Mouse (Mus musculus) intestine, embryonic 15.5 days (tissue): Measurements from ENCODE around the gene Robo2. TPM values are rescaled to one million over a fixed set of nuclear protein-coding genes. Genes with fewer than 3 reads are reported as not detected.

Source experiments
- ATAC-seq: fragments of 200-750 bp; cut with Nextera tagmentation; 2 replicates; pipeline ENCODE4 v1.8.0; 2017; ENCODE audit warnings: moderate TSS enrichment, moderate library complexity
- H3K27ac ChIP-seq: fragments of 300-500 bp; sonication (generic); 2 replicates; pipeline ENCODE4 v1.5.1; 2015; ENCODE audit warnings: mild to moderate bottlenecking, inconsistent platforms
- H3K27me3 ChIP-seq: fragments of 300-500 bp; sonication (generic); replicated peaks from 2 replicates; pipeline ENCODE4 v1.6.1; 2015; ENCODE audit warnings: inconsistent platforms
- H3K36me3 ChIP-seq: fragments of 300-500 bp; sonication (generic); 2 replicates; pipeline ENCODE4 v1.6.1; 2015; ENCODE audit warnings: inconsistent platforms
- H3K4me1 ChIP-seq: fragments of 300-500 bp; sonication (generic); replicated peaks from 2 replicates; pipeline ENCODE4 v1.6.1; 2015; ENCODE audit warnings: inconsistent platforms
- H3K4me2 ChIP-seq: fragments of 300-500 bp; sonication (generic); replicated peaks from 2 replicates; pipeline ENCODE4 v1.6.1; 2015; ENCODE audit warnings: mild to moderate bottlenecking, inconsistent platforms
- H3K4me3 ChIP-seq: fragments of 300-500 bp; sonication (generic); replicated peaks from 2 replicates; pipeline ENCODE4 v1.5.1; 2015; ENCODE audit warnings: inconsistent platforms
- H3K9ac ChIP-seq: fragments of 300-500 bp; sonication (generic); 2 replicates; pipeline ENCODE4 v1.6.1; 2015; ENCODE audit warnings: inconsistent platforms
- H3K9me3 ChIP-seq: fragments of 300-500 bp; sonication (generic); 2 replicates; pipeline ENCODE4 v1.6.1; 2016; ENCODE audit warnings: inconsistent platforms
- WGBS: fragments of 180-500 bp; shearing (Covaris S2); methylation state at CpG from one replicate; pipeline ENCODE4 v1.1.7; 2015; 5-methylcytosine and 5-hydroxymethylcytosine counted together
- polyA plus RNA-seq: library from polyadenylated mRNA; unstranded; fragments of >200 nt; fragmentation: Nextera tagmentation; extraction: Ambion mirVana; gene quantifications from 2 replicates; pipeline ENCODE4 v1.2.1, GENCODE M21; 2015

The Robo2 gene
- polyA plus RNA-seq, 1 experiment from 2014 or later = 21.1 TPM

GRCm38 (mm10) chr16:74408566-74408965 lies 3.1 kb downstream of the Robo2 start:
- WGBS = 26% methylated on average over 1 of the region's 1 CpGs
- Histone ChIP-seq H3K36me3 (no peaks in the 10 kb centered on the region), H3K9ac (no peak overlapping the region), H3K4me2 (peak overlapping the region; percentile 48), H3K4me1 (no peaks in the 10 kb centered on the region), H3K27ac (no peak overlapping the region), H3K4me3 (no peak overlapping the region), H3K9me3 (no peaks in the 10 kb centered on the region), H3K27me3 (no peaks in the 10 kb centered on the region)
- ATAC-seq = no peak

- Histone ChIP-seq H3K36me3 (no peaks in the 10 kb centered on the region), H3K9me3 (no peaks in the 10 kb centered on the region), H3K4me1 (no peaks in the 10 kb centered on the region), H3K4me2 (no peak overlapping the region), H3K27me3 (no peaks in the 10 kb centered on the region), H3K4me3 (no peak overlapping the region), H3K27ac (no peak overlapping the region), H3K9ac (no peak overlapping the region)
- WGBS = 94% methylated on average over 2 of the region's 2 CpGs
- ATAC-seq = no peak
Measured at GRCm38 (mm10) chr16:74397291-74397690, 14.3 kb downstream of the Robo2 start.

DNA sequence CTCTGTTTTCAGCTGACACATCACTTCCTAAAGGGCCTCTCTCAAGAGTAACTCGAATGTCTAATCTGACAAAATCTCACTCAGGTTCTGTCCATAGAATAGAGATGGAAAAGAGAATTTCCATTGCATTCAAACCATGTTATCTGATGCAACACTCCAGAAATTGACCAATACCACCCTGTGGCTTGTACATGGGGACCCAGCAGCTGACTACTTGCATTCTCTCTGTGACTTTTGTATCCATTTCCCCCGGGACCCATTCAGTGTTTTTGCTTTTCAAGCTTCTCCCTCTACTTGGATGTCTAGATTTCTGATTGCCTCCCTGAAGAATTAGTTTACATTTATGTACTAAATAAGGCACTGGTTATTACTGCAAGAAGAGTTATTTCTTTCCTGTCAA lies 15.9 kb downstream of the Robo2 start:
- H3K36me3 ChIP-seq = no peaks in the 10 kb centered on the region
- H3K9ac ChIP-seq = no peak overlapping the region
- no peaks in the 10 kb centered on the region for H3K9me3 ChIP-seq
- no peak overlapping the region for H3K4me2 ChIP-seq
- no peak overlapping the region for H3K4me3 ChIP-seq
- H3K4me1 ChIP-seq = no peaks in the 10 kb centered on the region
- H3K27me3 ChIP-seq = no peaks in the 10 kb centered on the region
- 87% methylated on average over 2 of the region's 2 CpGs for WGBS
- no peak overlapping the region for H3K27ac ChIP-seq
- no peak for ATAC-seq

DNA sequence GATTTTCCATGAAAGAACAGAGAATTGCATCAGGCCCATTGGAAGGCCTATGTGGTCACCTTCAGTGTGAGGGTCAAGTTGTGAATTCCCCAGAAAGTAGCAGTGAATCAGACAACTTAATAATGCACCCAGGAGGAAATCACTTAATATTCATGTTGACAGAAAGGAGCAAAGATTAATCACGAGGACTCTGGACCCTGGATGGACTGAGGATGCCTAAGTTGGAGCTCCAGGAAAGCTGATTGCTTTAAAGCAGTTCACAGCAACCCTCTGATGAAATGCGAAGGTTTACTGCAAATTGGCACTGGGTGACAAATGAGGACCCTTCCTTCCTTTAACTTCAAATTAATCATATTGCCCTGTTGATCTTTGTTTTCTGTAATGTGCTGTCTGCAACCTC lies 32.2 kb downstream of the Robo2 start:
- Histone ChIP-seq H3K9me3 (no peaks in the 10 kb centered on the region), H3K9ac (no peak overlapping the region), H3K4me3 (no peak overlapping the region), H3K4me2 (no peak overlapping the region), H3K4me1 (no peaks in the 10 kb centered on the region), H3K27ac (no peak overlapping the region), H3K27me3 (no peaks in the 10 kb centered on the region), H3K36me3 (no peaks in the 10 kb centered on the region)
- WGBS = 49% methylated on average over 2 of the region's 2 CpGs
- ATAC-seq = peak; percentile 67

- WGBS = 78% methylated on average over 12 of the region's 12 CpGs
Measured at GRCm38 (mm10) chr16:74375342-74375940, 36.2 kb downstream of the Robo2 start.

GRCm38 (mm10) chr16:74374540-74374939 lies 37.1 kb downstream of the Robo2 start:
- no peak for ATAC-seq
- 81% methylated on average over 5 of the region's 5 CpGs for WGBS
- H3K9me3 ChIP-seq = no peaks in the 10 kb centered on the region

More at GRCm38 (mm10) chr16:74375342-74375940, 36.2 kb downstream of the Robo2 start:
- H3K36me3 ChIP-seq = no peaks in the 10 kb centered on the region
- H3K9me3 ChIP-seq = no peaks in the 10 kb centered on the region
- no peak overlapping the region for H3K4me2 ChIP-seq
- no peak overlapping the region for H3K27ac ChIP-seq
- ATAC-seq = no peak
- H3K27me3 ChIP-seq = no peaks in the 10 kb centered on the region
- H3K4me3 ChIP-seq = no peak overlapping the region
- H3K9ac ChIP-seq = no peak overlapping the region
- H3K4me1 ChIP-seq = no peaks in the 10 kb centered on the region

GRCm38 (mm10) chr16:74373407-74373806 lies 38.2 kb downstream of the Robo2 start:
- 85% methylated on average over 3 of the region's 3 CpGs for WGBS
- no peaks in the 10 kb centered on the region for H3K9me3 ChIP-seq
- no peaks in the 10 kb centered on the region for H3K27me3 ChIP-seq
- H3K27ac ChIP-seq = no peak overlapping the region
- ATAC-seq = no peak
- no peaks in the 10 kb centered on the region for H3K36me3 ChIP-seq
- no peak overlapping the region for H3K9ac ChIP-seq
- no peaks in the 10 kb centered on the region for H3K4me1 ChIP-seq
- no peak overlapping the region for H3K4me2 ChIP-seq
- no peak overlapping the region for H3K4me3 ChIP-seq

More at GRCm38 (mm10) chr16:74374540-74374939, 37.1 kb downstream of the Robo2 start:
- H3K9ac ChIP-seq = no peak overlapping the region
- H3K4me1 ChIP-seq = no peaks in the 10 kb centered on the region
- no peak overlapping the region for H3K4me3 ChIP-seq
- no peaks in the 10 kb centered on the region for H3K36me3 ChIP-seq
- no peaks in the 10 kb centered on the region for H3K27me3 ChIP-seq
- H3K27ac ChIP-seq = no peak overlapping the region
- H3K4me2 ChIP-seq = no peak overlapping the region

DNA sequence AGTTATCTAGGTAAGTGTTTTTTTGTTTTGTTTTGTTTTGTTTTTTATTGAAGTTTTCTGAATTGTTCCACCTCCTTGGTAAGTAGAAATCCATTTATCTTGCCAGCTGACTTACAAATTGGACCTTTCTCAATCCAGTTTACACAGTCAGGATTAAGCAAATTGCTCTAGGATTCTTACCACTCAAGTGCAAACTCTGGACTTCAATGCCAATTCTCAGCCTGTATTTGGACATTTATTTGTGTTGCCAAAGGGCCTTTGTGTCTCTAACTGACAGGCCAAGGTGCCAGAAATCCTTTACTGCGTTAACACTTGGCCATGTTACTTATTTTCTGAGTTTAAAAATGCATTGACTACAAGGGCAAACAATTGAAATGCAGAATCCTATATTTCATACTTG lies 38.7 kb downstream of the Robo2 start:
- H3K4me3 ChIP-seq = no peak overlapping the region
- WGBS = 89% methylated on average over 1 of the region's 1 CpGs
- no peaks in the 10 kb centered on the region for H3K27me3 ChIP-seq
- H3K36me3 ChIP-seq = no peaks in the 10 kb centered on the region
- ATAC-seq = no peak
- no peaks in the 10 kb centered on the region for H3K9me3 ChIP-seq
- no peak overlapping the region for H3K27ac ChIP-seq
- no peak overlapping the region for H3K9ac ChIP-seq
- no peak overlapping the region for H3K4me2 ChIP-seq
- H3K4me1 ChIP-seq = no peaks in the 10 kb centered on the region

- 81% methylated on average over 6 of the region's 6 CpGs for WGBS
- no peaks in the 10 kb centered on the region for H3K27me3 ChIP-seq
- no peaks in the 10 kb centered on the region for H3K36me3 ChIP-seq
- no peak overlapping the region for H3K27ac ChIP-seq
- ATAC-seq = no peak
- H3K9ac ChIP-seq = no peak overlapping the region
- no peak overlapping the region for H3K4me3 ChIP-seq
- no peak overlapping the region for H3K4me2 ChIP-seq
- no peaks in the 10 kb centered on the region for H3K9me3 ChIP-seq
- H3K4me1 ChIP-seq = no peaks in the 10 kb centered on the region
Measured at GRCm38 (mm10) chr16:74348437-74348836, 63.2 kb downstream of the Robo2 start.

GRCm38 (mm10) chr16:74338969-74339630 lies 72.5 kb downstream of the Robo2 start:
- Histone ChIP-seq H3K27ac (no peak overlapping the region), H3K9ac (no peak overlapping the region)
- ATAC-seq = no peak

DNA sequence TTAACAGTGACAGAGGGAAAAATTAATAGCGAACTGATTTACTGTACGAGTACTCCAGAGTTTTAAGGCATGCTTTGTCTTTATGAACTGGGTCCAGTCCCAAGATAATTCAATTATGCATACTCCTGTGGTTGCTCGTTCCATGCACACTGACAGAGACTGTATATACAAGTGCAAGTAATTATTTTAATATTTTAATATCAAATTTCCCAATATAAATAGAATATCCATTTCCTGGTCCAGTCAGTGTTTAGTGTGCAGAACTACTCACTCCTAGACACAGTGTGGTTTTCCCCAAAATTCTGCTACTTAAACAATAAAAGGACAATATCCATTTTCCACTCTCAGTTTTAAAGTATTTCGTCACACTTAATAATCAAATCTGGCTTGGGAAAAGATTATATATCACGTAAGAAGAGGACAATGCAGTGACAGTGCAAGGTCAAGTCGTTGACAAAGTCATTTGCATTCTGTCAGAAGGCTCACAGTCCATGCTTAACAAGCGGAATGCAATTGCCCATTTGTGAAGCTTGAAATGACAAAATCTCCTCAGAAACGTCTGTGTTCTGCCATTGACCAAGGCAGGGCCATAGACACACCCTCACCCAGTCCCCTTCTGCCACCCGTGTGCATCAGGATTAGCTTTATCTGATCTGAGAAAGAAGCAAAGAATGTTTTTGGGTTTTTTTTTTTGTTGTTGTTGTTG lies 89.8 kb downstream of the Robo2 start:
- Histone ChIP-seq H3K9ac (no peak overlapping the region), H3K36me3 (no peaks in the 10 kb centered on the region), H3K4me2 (no peak overlapping the region), H3K9me3 (no peaks in the 10 kb centered on the region), H3K27ac (no peak overlapping the region), H3K4me3 (no peak overlapping the region), H3K4me1 (no peaks in the 10 kb centered on the region), H3K27me3 (no peaks in the 10 kb centered on the region)
- ATAC-seq = no peak
- WGBS = 74% methylated on average over 9 of the region's 9 CpGs

More at GRCm38 (mm10) chr16:74338969-74339630, 72.5 kb downstream of the Robo2 start:
- Histone ChIP-seq H3K36me3 (no peaks in the 10 kb centered on the region), H3K4me2 (no peak overlapping the region), H3K4me3 (no peak overlapping the region), H3K27me3 (no peaks in the 10 kb centered on the region), H3K4me1 (no peaks in the 10 kb centered on the region), H3K9me3 (no peaks in the 10 kb centered on the region)
- whole genome bisulfite sequencing = 59% methylated on average over 9 of the region's 9 CpGs

DNA sequence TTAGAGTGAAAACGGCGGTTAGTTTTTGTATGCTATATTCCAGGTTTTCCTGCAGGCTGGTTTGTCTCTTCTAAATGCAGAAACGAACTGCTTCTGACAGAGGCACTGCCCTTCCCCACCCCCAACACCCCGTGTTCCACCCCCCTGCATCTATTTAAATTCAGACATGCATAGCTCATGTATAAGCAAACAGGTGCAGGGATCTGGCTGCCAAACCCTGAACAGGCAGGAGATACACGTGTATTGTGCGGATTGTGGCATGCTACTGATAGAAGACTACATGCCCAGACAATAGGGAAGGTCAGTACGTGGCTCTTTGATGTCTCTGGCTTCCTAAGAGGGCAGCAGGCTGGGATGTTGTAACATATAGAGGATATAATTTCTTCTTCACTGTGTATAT lies 95.5 kb downstream of the Robo2 start:
- Histone ChIP-seq H3K27me3 (no peaks in the 10 kb centered on the region), H3K36me3 (no peaks in the 10 kb centered on the region), H3K27ac (no peak overlapping the region), H3K4me2 (no peak overlapping the region), H3K9ac (no peak overlapping the region), H3K4me1 (no peaks in the 10 kb centered on the region), H3K4me3 (no peak overlapping the region), H3K9me3 (no peaks in the 10 kb centered on the region)
- no peak for ATAC-seq
- WGBS = 62% methylated on average over 7 of the region's 7 CpGs
